Mouse (Mus musculus): ENCODE data around the gene Nutm1. TPM values are rescaled to one million over a fixed set of nuclear protein-coding genes. Genes with fewer than 3 reads are reported as not detected.

The Nutm1 gene
- not detected in 2 replicates for polyA plus RNA-seq (2015; fragmentation: Nextera tagmentation; extraction: Ambion mirVana)

GRCm38 (mm10) chr2:112259241-112259962 lies at the start of gene Nutm1:
Gene Nutm1, minus strand, starts transcription at chr2:112259291.

GRCm38 (mm10) chr2:112266242-112266592 lies 7.1 kb upstream of the Nutm1 start, which contains the start of gene Gm21985:
Gene Gm21985, plus strand, starts transcription at chr2:112266314.

GRCm38 (mm10) chr2:112265448-112266241 lies 6.6 kb upstream of the Nutm1 start, which contains the start of gene Slc12a6:
Gene Slc12a6, plus strand, starts transcription at chr2:112265825.

GRCm38 (mm10) chr2:112261748-112262653 lies 2.9 kb upstream of the Nutm1 start, which contains the start of gene Nop10:
Gene Nop10, plus strand, starts transcription at chr2:112261926.

GRCm38 (mm10) chr2:112239212-112239934 lies 19.7 kb downstream of the Nutm1 start, which contains the start of gene Lpcat4:
Gene Lpcat4, plus strand, starts transcription at chr2:112239468.

Other genes with a start within 250 kb of the Nutm1 start
- not detected in 2 replicates for gene Olfr1310, start 246.6 kb downstream of the Nutm1 start, polyA plus RNA-seq (2015; fragmentation: Nextera tagmentation; extraction: Ambion mirVana)
- not detected in 2 replicates for gene Olfr1311, start 234.9 kb downstream of the Nutm1 start, polyA plus RNA-seq (2015; fragmentation: Nextera tagmentation; extraction: Ambion mirVana)
- not detected in 2 replicates for gene Olfr1312, start 209.1 kb downstream of the Nutm1 start, polyA plus RNA-seq (2015; fragmentation: Nextera tagmentation; extraction: Ambion mirVana)
- not detected in 2 replicates for gene Olfr1313, start 181.4 kb downstream of the Nutm1 start, polyA plus RNA-seq (2015; fragmentation: Nextera tagmentation; extraction: Ambion mirVana)
- gene Olfr1314, start 162.5 kb downstream of the Nutm1 start, polyA plus RNA-seq (2015; fragmentation: Nextera tagmentation; extraction: Ambion mirVana) = not detected in 2 replicates
- gene Olfr1315-ps1, start 143.9 kb downstream of the Nutm1 start, polyA plus RNA-seq (2015; fragmentation: Nextera tagmentation; extraction: Ambion mirVana) = not detected in 2 replicates
- not detected in 2 replicates for gene Olfr1316, start 124.3 kb downstream of the Nutm1 start, polyA plus RNA-seq (2015; fragmentation: Nextera tagmentation; extraction: Ambion mirVana)
- not detected in 2 replicates for gene Olfr1317, start 119.0 kb downstream of the Nutm1 start, polyA plus RNA-seq (2015; fragmentation: Nextera tagmentation; extraction: Ambion mirVana)
- not detected in 2 replicates for gene Olfr1318, start 105.1 kb downstream of the Nutm1 start, polyA plus RNA-seq (2015; fragmentation: Nextera tagmentation; extraction: Ambion mirVana)
- gene Lpcat4, start 19.8 kb downstream of the Nutm1 start, polyA plus RNA-seq (2015; fragmentation: Nextera tagmentation; extraction: Ambion mirVana) = 1.5 and 3.5 TPM in 2 replicates
- gene Nop10, start 2.6 kb upstream of the Nutm1 start, polyA plus RNA-seq (2015; fragmentation: Nextera tagmentation; extraction: Ambion mirVana) = 117 and 122 TPM in 2 replicates
- 6.3 and 8.6 TPM in 2 replicates for gene Slc12a6, start 6.5 kb upstream of the Nutm1 start, polyA plus RNA-seq (2015; fragmentation: Nextera tagmentation; extraction: Ambion mirVana)
- not detected in 2 replicates for gene Gm21985, start 7.0 kb upstream of the Nutm1 start, polyA plus RNA-seq (2015; fragmentation: Nextera tagmentation; extraction: Ambion mirVana)
- gene Emc4, start 108.7 kb upstream of the Nutm1 start, polyA plus RNA-seq (2015; fragmentation: Nextera tagmentation; extraction: Ambion mirVana) = 99.7 and 104 TPM in 2 replicates
- gene Katnbl1, start 119.9 kb upstream of the Nutm1 start, polyA plus RNA-seq (2015; fragmentation: Nextera tagmentation; extraction: Ambion mirVana) = 22.0 and 23.5 TPM in 2 replicates
- gene Emc7, start 195.7 kb upstream of the Nutm1 start, polyA plus RNA-seq (2015; fragmentation: Nextera tagmentation; extraction: Ambion mirVana) = 22.4 and 23.2 TPM in 2 replicates
- not detected in 2 replicates for gene Chrm5, start 221.5 kb upstream of the Nutm1 start, polyA plus RNA-seq (2015; fragmentation: Nextera tagmentation; extraction: Ambion mirVana)
- 3.6 and 5.4 TPM in 2 replicates for gene Aven, start 233.7 kb upstream of the Nutm1 start, polyA plus RNA-seq (2015; fragmentation: Nextera tagmentation; extraction: Ambion mirVana)

Measured in skeletal muscle tissue, postnatal 0 days (tissue).